Mouse (Mus musculus) liver, embryonic 14.5 days (tissue): Measurements from ENCODE around the gene Hand2.

Source experiments
- CTCF ChIP-seq: IDR thresholded peaks from 2 replicates; pipeline ENCODE4 v1.5.1; 2016; ENCODE audit warnings: antibody characterized with exemption, low read depth, control low read depth
- EP300 ChIP-seq: IDR thresholded peaks from 2 replicates; pipeline ENCODE4 v1.6.1; 2016; ENCODE audit warnings: antibody characterized with exemption, low read depth

DNA sequence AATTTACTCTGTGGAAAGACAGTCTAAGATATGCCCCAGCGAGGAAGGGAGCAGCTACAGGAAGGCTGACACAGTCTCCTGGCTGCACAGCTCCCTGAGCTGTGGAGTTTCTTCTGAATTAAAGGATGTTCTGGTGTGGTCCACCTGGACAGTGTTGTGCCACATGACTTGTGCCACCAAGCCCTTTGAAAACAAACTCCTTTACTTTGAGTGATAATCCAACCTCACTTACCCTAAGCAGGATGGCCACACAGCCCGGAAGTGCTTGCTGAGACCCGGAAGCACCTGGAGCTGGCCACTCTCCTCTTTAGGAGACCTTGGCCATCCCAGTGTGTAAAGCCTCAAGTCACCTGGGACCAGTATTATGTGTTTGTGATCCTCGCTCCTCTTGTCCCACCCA is 27.5 kb downstream of the Hand2 start:
- no peak for TF ChIP-seq CTCF
- no peak for TF ChIP-seq EP300
